Mouse (Mus musculus): ENCODE measurements at regions not wholly inside any gene's neighbourhood (a gene's known extent, or its start where the extent isn't known, plus 50 kb on each side); places are given as distances from the start of the nearest gene placed in this dataset.

DNA sequence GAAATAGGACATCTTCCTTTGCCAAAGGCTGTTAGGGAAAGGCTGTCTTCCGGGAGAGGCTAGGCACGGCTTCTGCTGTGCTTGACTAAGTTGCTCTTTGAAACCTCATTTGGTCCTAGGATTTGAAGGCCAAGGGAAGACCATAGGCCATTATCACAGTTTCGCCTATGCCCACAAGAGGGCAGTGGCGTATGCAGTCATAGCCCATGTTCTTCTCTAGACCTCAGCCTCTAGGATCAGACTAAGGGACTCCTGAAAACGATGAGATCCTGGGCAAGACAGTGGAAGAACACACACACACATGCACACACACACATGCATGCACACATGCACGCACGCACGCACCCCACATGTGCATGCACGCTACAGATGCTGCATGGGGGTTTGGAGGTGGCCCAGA is 87.5 kb upstream of the Usp24 start:
- ATAC-seq, result peak; percentile 67; the same call in 1 of the 2 replicates
- 42% methylated on average over 9 of the region's 9 CpGs for WGBS
- no peak overlapping the region for H3K27ac ChIP-seq (ENCODE audit: low read depth, low read length)
- H3K9me3 ChIP-seq (ENCODE audit: control insufficient read depth, low read length), result no peaks in the 10 kb centered on the region
- no peaks in the 10 kb centered on the region for H3K27me3 ChIP-seq (replicated peaks; ENCODE audit: control insufficient read depth, insufficient read depth, low read length)
- no peak overlapping the region for H3K9ac ChIP-seq (ENCODE audit: low read depth, low read length)
- peaks cover 2% of the 10 kb centered on the region; the same call in 1 of the 2 replicates for H3K4me1 ChIP-seq (ENCODE audit: control insufficient read depth, insufficient read depth, low read depth, low read length)
- H3K4me3 ChIP-seq (ENCODE audit: low read length), result no peak overlapping the region
- H3K4me2 ChIP-seq (ENCODE audit: low read length), result no peak overlapping the region
- no peaks in the 10 kb centered on the region for H3K36me3 ChIP-seq (ENCODE audit: control insufficient read depth, insufficient read depth, low read length)

DNA sequence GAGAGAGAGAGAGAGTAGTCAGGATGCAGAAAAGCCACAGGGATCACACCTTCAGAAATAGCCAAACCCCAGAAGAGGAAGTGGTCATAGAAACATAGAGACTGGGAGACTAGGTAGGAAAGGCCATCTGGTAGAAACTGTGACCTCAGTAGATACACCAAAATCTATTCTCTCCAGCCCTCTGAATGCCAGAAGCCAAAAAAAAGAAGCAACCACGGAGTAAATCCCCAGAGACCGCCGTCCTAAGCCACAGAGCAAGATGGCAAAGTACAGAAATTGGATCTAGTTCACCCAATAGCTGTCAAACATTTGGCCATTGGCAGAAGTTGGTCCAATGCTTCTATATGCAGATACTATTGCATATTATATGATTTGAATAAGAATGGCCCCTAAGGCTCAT is 86.5 kb upstream of the Usp24 start:
- Histone ChIP-seq H3K27ac (ENCODE audit: low read depth, low read length) (no peak overlapping the region), H3K9ac (ENCODE audit: low read depth, low read length) (no peak overlapping the region), H3K27me3 (replicated peaks; ENCODE audit: control insufficient read depth, insufficient read depth, low read length) (no peaks in the 10 kb centered on the region), H3K4me1 (ENCODE audit: control insufficient read depth, insufficient read depth, low read depth, low read length) (peaks cover 2% of the 10 kb centered on the region; the same call in 1 of the 2 replicates), H3K4me2 (ENCODE audit: low read length) (no peak overlapping the region), H3K9me3 (ENCODE audit: control insufficient read depth, low read length) (no peaks in the 10 kb centered on the region), H3K36me3 (ENCODE audit: control insufficient read depth, insufficient read depth, low read length) (no peaks in the 10 kb centered on the region), H3K4me3 (ENCODE audit: low read length) (no peak overlapping the region)
- WGBS, result 70% methylated on average over 3 of the region's 3 CpGs
- no peak for ATAC-seq

DNA sequence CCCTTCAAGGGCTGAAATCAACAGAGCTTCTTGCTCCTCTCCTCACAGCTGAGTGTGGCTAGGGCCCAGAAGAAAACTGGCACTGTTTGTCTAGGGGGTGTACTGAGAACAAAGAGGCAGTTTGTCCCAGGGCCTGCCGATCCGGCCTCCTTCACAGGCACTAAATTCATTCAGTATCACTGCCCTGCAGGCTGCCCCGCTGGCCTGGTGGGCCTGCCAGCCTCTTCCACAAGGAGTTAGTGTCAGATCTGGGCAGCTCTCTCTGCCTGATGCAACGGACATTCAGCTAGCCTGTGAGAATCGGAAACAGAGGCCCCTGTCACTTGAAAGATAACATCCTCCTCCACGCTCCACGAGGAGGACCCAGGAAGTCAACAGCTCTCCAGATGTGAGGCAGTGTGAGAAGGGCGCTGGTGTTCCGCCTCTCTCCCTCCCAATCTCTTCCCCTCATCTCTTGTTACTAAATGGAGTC is 83.5 kb upstream of the Usp24 start:
- Histone ChIP-seq H3K4me1 (ENCODE audit: control insufficient read depth, insufficient read depth, low read depth, low read length) (0 out of 2 replicates have a peak, but pooled peaks cover 2% of the 10 kb centered on the region), H3K4me3 (ENCODE audit: low read length) (no peak overlapping the region), H3K36me3 (ENCODE audit: control insufficient read depth, insufficient read depth, low read length) (no peaks in the 10 kb centered on the region), H3K27ac (ENCODE audit: low read depth, low read length) (peak overlapping the region; percentile 68), H3K4me2 (ENCODE audit: low read length) (no peak overlapping the region), H3K27me3 (replicated peaks; ENCODE audit: control insufficient read depth, insufficient read depth, low read length) (no peaks in the 10 kb centered on the region), H3K9ac (ENCODE audit: low read depth, low read length) (no peak overlapping the region), H3K9me3 (ENCODE audit: control insufficient read depth, low read length) (no peaks in the 10 kb centered on the region)
- WGBS, result 49% methylated on average over 9 of the region's 9 CpGs
- peak; percentile 95 for ATAC-seq

DNA sequence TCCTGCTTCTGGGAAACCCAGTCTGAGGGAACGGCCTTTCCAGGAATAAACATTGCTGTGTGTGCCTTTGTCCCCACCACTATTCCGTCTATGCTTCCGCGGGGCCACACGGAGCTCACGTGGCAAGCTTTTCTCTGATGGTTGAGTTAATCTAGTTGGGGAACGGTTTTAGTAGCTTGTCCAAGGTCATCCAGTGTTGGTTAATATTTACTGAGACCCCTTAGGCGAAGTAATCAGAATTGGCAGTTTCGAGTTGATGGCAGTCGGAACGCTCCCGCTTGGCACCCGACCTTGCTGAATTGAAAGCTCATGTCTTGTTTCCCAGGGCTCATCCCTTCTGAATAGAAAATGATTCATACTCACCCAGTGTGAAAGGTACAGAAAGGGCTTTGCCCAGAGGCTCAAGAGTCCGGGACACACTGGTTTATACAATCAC is 71.6 kb upstream of the Usp24 start:
- Histone ChIP-seq H3K4me2 (ENCODE audit: low read length) (no peak overlapping the region), H3K4me3 (ENCODE audit: low read length) (no peak overlapping the region), H3K27ac (ENCODE audit: low read depth, low read length) (no peak overlapping the region), H3K36me3 (ENCODE audit: control insufficient read depth, insufficient read depth, low read length) (no peaks in the 10 kb centered on the region), H3K27me3 (replicated peaks; ENCODE audit: control insufficient read depth, insufficient read depth, low read length) (no peaks in the 10 kb centered on the region), H3K9ac (ENCODE audit: low read depth, low read length) (no peak overlapping the region), H3K9me3 (ENCODE audit: control insufficient read depth, low read length) (no peaks in the 10 kb centered on the region), H3K4me1 (ENCODE audit: control insufficient read depth, insufficient read depth, low read depth, low read length) (no peaks in the 10 kb centered on the region)
- ATAC-seq, result no peak
- 87% methylated on average over 14 of the region's 14 CpGs for WGBS

DNA sequence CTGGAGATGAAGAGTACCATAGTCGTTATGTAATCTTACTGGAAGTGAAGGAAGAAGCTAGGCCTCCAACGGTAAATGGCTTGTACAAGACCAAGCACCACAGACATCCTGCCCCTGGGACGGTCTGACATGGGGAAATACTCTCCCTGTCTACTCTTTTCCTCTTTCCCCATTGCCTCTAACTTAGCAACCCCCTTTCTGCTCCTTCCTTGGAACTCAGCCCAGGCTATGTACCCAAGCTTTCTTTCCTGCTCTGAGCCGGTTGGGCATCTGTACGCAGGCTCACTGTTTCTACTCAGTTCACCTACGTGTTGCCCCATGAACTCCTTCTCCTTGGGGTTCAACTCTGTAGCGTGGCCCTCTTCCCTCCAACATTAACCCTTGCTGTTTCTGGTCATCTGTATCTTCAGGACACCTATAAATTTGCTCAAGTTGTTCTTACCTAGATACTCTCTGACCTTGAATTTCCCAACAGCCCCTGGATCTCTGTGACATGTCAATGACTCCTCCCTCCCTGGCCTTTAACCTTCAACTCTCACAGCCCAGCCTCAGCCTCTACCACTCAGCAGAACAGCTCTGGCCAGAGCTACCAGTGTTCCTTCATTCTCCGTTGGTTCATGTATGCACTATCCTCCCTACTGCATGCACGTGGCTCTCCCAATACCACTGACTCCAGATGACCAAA is 71.0 kb upstream of the Usp24 start:
- no peak overlapping the region for H3K9ac ChIP-seq (ENCODE audit: low read depth, low read length)
- H3K9me3 ChIP-seq (ENCODE audit: control insufficient read depth, low read length), result no peaks in the 10 kb centered on the region
- WGBS, result 80% methylated on average over 9 of the region's 9 CpGs
- no peak overlapping the region for H3K4me3 ChIP-seq (ENCODE audit: low read length)
- no peaks in the 10 kb centered on the region for H3K36me3 ChIP-seq (ENCODE audit: control insufficient read depth, insufficient read depth, low read length)
- no peaks in the 10 kb centered on the region for H3K27me3 ChIP-seq (replicated peaks; ENCODE audit: control insufficient read depth, insufficient read depth, low read length)
- peak; percentile 48; the same call in 1 of the 2 replicates for ATAC-seq
- no peak overlapping the region for H3K4me2 ChIP-seq (ENCODE audit: low read length)
- no peaks in the 10 kb centered on the region for H3K4me1 ChIP-seq (ENCODE audit: control insufficient read depth, insufficient read depth, low read depth, low read length)
- no peak overlapping the region for H3K27ac ChIP-seq (ENCODE audit: low read depth, low read length)

DNA sequence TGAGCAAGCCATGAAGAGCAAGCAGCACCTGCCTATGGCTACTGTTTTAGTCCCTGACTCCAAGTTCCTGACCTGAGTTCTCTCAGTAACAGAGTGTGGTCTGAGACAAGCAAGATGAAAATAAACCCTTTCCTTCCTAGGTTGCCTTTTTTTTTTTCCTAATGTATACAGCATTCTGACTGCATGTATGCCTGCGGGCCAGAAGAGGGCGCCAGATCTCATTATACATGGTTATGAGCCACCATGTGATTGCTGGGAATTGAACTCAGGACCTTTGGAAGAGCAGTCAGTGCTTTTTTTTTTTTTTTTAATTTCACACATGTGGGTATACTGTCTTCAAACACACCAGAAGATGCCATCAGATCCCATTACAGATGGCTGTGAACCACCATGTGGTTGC is 69.3 kb upstream of the Usp24 start:
- Histone ChIP-seq H3K9me3 (ENCODE audit: control insufficient read depth, low read length) (no peaks in the 10 kb centered on the region), H3K36me3 (ENCODE audit: control insufficient read depth, insufficient read depth, low read length) (no peaks in the 10 kb centered on the region), H3K9ac (ENCODE audit: low read depth, low read length) (no peak overlapping the region), H3K4me3 (ENCODE audit: low read length) (no peak overlapping the region), H3K4me1 (ENCODE audit: control insufficient read depth, insufficient read depth, low read depth, low read length) (no peaks in the 10 kb centered on the region), H3K27me3 (replicated peaks; ENCODE audit: control insufficient read depth, insufficient read depth, low read length) (no peaks in the 10 kb centered on the region), H3K27ac (ENCODE audit: low read depth, low read length) (no peak overlapping the region), H3K4me2 (ENCODE audit: low read length) (no peak overlapping the region)
- no peak for ATAC-seq
- 82% methylated on average over 2 of the region's 2 CpGs for WGBS

- H3K9ac ChIP-seq (ENCODE audit: low read depth, low read length), result no peak overlapping the region
- no peaks in the 10 kb centered on the region for H3K27me3 ChIP-seq (replicated peaks; ENCODE audit: control insufficient read depth, insufficient read depth, low read length)
- H3K4me1 ChIP-seq (ENCODE audit: control insufficient read depth, insufficient read depth, low read depth, low read length), result no peaks in the 10 kb centered on the region
- H3K9me3 ChIP-seq (ENCODE audit: control insufficient read depth, low read length), result no peaks in the 10 kb centered on the region
- H3K36me3 ChIP-seq (ENCODE audit: control insufficient read depth, insufficient read depth, low read length), result no peaks in the 10 kb centered on the region
- H3K4me2 ChIP-seq (ENCODE audit: low read length), result no peak overlapping the region
- no peak for ATAC-seq
- no peak overlapping the region for H3K27ac ChIP-seq (ENCODE audit: low read depth, low read length)
- H3K4me3 ChIP-seq (ENCODE audit: low read length), result no peak overlapping the region
- 97% methylated on average over 5 of the region's 5 CpGs for WGBS
Observed at GRCm38 (mm10) chr4:106247398-106247797, 68.6 kb upstream of the Usp24 start.

DNA sequence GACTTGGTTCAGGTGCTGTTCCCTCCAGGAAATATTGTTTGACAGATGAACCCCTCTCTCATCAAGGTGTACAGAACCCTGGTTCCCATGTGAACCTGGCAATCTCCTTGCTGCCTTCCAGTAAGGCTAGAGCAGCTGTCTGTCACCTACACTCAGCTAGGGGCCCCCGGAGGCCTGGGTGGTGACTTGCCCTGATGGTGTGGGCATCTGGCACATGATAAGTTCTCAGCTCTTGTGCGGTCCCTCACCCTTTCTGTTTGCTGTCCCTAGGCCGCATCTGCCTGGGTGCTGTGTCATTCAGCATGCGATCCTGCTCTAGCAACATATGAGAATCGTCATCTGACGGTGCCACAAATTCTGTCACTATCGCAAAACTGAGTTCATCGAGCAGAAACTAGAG is 67.7 kb upstream of the Usp24 start:
- no peak overlapping the region for H3K9ac ChIP-seq (ENCODE audit: low read depth, low read length)
- H3K4me1 ChIP-seq (ENCODE audit: control insufficient read depth, insufficient read depth, low read depth, low read length), result no peaks in the 10 kb centered on the region
- WGBS, result 94% methylated on average over 8 of the region's 8 CpGs
- H3K4me3 ChIP-seq (ENCODE audit: low read length), result no peak overlapping the region
- H3K27me3 ChIP-seq (replicated peaks; ENCODE audit: control insufficient read depth, insufficient read depth, low read length), result no peaks in the 10 kb centered on the region
- no peaks in the 10 kb centered on the region for H3K36me3 ChIP-seq (ENCODE audit: control insufficient read depth, insufficient read depth, low read length)
- no peak for ATAC-seq
- H3K9me3 ChIP-seq (ENCODE audit: control insufficient read depth, low read length), result no peaks in the 10 kb centered on the region
- no peak overlapping the region for H3K4me2 ChIP-seq (ENCODE audit: low read length)
- no peak overlapping the region for H3K27ac ChIP-seq (ENCODE audit: low read depth, low read length)

GRCm38 (mm10) chr4:106249028-106249782 is 66.8 kb upstream of the Usp24 start:
- no peaks in the 10 kb centered on the region for H3K9me3 ChIP-seq (ENCODE audit: control insufficient read depth, low read length)
- no peaks in the 10 kb centered on the region for H3K27me3 ChIP-seq (replicated peaks; ENCODE audit: control insufficient read depth, insufficient read depth, low read length)
- H3K4me3 ChIP-seq (ENCODE audit: low read length), result no peak overlapping the region
- 87% methylated on average over 7 of the region's 7 CpGs for WGBS
- H3K4me1 ChIP-seq (ENCODE audit: control insufficient read depth, insufficient read depth, low read depth, low read length), result no peaks in the 10 kb centered on the region
- no peak overlapping the region for H3K4me2 ChIP-seq (ENCODE audit: low read length)
- no peak overlapping the region for H3K9ac ChIP-seq (ENCODE audit: low read depth, low read length)
- no peaks in the 10 kb centered on the region for H3K36me3 ChIP-seq (ENCODE audit: control insufficient read depth, insufficient read depth, low read length)
- no peak overlapping the region for H3K27ac ChIP-seq (ENCODE audit: low read depth, low read length)
- ATAC-seq, result no peak
